Mouse (Mus musculus) CH12.LX (cell line): Measurements from ENCODE around the gene Grb2. TPM values are rescaled to one million over a fixed set of nuclear protein-coding genes. Genes with fewer than 3 reads are reported as not detected.

ENCODE experiments used
- DNase-seq: peaks from one replicate; pipeline ENCODE4 v3.0.0-alpha.2; 2013; ENCODE audit errors: extremely low read depth
- H3K27ac ChIP-seq: 2 replicates; pipeline ENCODE4 v1.5.1; 2012; ENCODE audit warnings: low read depth, mild to moderate bottlenecking, control low read depth, moderate library complexity; ENCODE audit not compliant: insufficient read depth
- H3K27me3 ChIP-seq: replicated peaks from 2 replicates; pipeline ENCODE3; 2012; ENCODE audit warnings: inconsistent platforms
- H3K36me3 ChIP-seq, 2 experiments: replicated peaks in 1 of 2; 2 replicates each; pipeline versions ENCODE3 to v1.6.1; 2012; ENCODE audit warnings: inconsistent platforms in 1 of 2, low read length in 1 of 2, mild to moderate bottlenecking in 1 of 2, mixed read lengths in 1 of 2, moderate library complexity in 1 of 2; ENCODE audit not compliant: control insufficient read depth in 1 of 2, insufficient read depth in 1 of 2
- H3K4me1 ChIP-seq, 2 experiments: 2 replicates each; pipeline ENCODE4 v1.6.1; 2012; ENCODE audit warnings: inconsistent platforms in 1 of 2, moderate library complexity in 1 of 2; ENCODE audit not compliant: insufficient read depth in 2 of 2, control insufficient read depth in 1 of 2
- H3K4me2 ChIP-seq: 2 replicates; pipeline ENCODE4 v1.6.1; 2012; ENCODE audit warnings: low read depth, mild to moderate bottlenecking, control low read depth; ENCODE audit not compliant: poor library complexity, insufficient read depth, severe bottlenecking
- H3K4me3 ChIP-seq, 3 experiments: fragments of 150-350 bp in 1 of 3; sonication (generic) in 1 of 3; replicated peaks in 1 of 3; 2 replicates each; pipeline versions ENCODE3 to v1.5.1; 2011 to 2012; ENCODE audit warnings: low read depth in 2 of 3, low read length in 2 of 3, mild to moderate bottlenecking in 2 of 3, moderate library complexity in 2 of 3, control low read depth in 1 of 3, improper control_type of control experiment in 1 of 3, inconsistent platforms in 1 of 3, mixed read lengths in 1 of 3; ENCODE audit not compliant: poor library complexity in 1 of 3
- H3K79me2 ChIP-seq: replicated peaks from 2 replicates; pipeline ENCODE4 v1.6.1; 2012; ENCODE audit warnings: mild to moderate bottlenecking, moderate library complexity; ENCODE audit not compliant: control insufficient read depth, poor library complexity, insufficient read depth, severe bottlenecking; ENCODE audit errors: extremely low read depth
- H3K9ac ChIP-seq: 2 replicates; pipeline ENCODE4 v1.6.1; 2012; ENCODE audit warnings: low read depth, mild to moderate bottlenecking, control low read depth, moderate library complexity; ENCODE audit not compliant: insufficient read depth
- H3K9me3 ChIP-seq: replicated peaks from 2 replicates; pipeline ENCODE3; 2012; ENCODE audit warnings: low read length, inconsistent platforms, mixed read lengths
- BHLHE40 ChIP-seq: IDR thresholded peaks from 2 replicates; pipeline ENCODE4 v1.6.1; 2011; ENCODE audit warnings: mild to moderate bottlenecking, low read depth, low read length, improper control_type of control experiment
- EP300 ChIP-seq: IDR thresholded peaks from 2 replicates; pipeline ENCODE4 v1.6.1; 2011; ENCODE audit warnings: low read length, improper control_type of control experiment
- ETS1 ChIP-seq: conservative IDR thresholded peaks from 2 replicates; pipeline ENCODE4 v1.6.1; 2012; ENCODE audit warnings: low read depth, mild to moderate bottlenecking, inconsistent platforms, low read length, improper control_type of control experiment, moderate library complexity
- JUN ChIP-seq: IDR thresholded peaks from 2 replicates; pipeline ENCODE4 v1.6.1; 2011; ENCODE audit warnings: low read depth, mild to moderate bottlenecking, low read length, improper control_type of control experiment, moderate library complexity; ENCODE audit not compliant: insufficient read depth
- MEF2A ChIP-seq: IDR thresholded peaks from 2 replicates; pipeline ENCODE4 v1.6.1; 2014; ENCODE audit warnings: low read depth, mild to moderate bottlenecking, inconsistent platforms, low read length, improper control_type of control experiment, borderline replicate concordance
- MYC ChIP-seq: IDR thresholded peaks from 2 replicates; pipeline ENCODE4 v1.6.1; 2011; ENCODE audit warnings: low read depth, mild to moderate bottlenecking, improper control_type of control experiment, low read length
- NELFE ChIP-seq: IDR thresholded peaks from 2 replicates; pipeline ENCODE4 v1.6.1; 2011; ENCODE audit warnings: low read depth, low read length, improper control_type of control experiment
- NRF1 ChIP-seq: IDR thresholded peaks from 2 replicates; pipeline ENCODE4 v1.6.1; 2014; ENCODE audit warnings: low read depth, mild to moderate bottlenecking, inconsistent platforms, low read length, improper control_type of control experiment, moderate library complexity
- PAX5 ChIP-seq: IDR thresholded peaks from 2 replicates; pipeline ENCODE4 v1.6.1; 2012; ENCODE audit warnings: low read length, inconsistent platforms, mixed read lengths
- POLR2A ChIP-seq: IDR thresholded peaks from 2 replicates; pipeline ENCODE4 v1.6.1; 2011; ENCODE audit warnings: low read depth, mild to moderate bottlenecking, improper control_type of control experiment, low read length
- RAD21 ChIP-seq: IDR thresholded peaks from 2 replicates; pipeline ENCODE4 v1.6.1; 2011; ENCODE audit warnings: low read depth, mild to moderate bottlenecking, low read length, improper control_type of control experiment, moderate library complexity
- SIN3A ChIP-seq: IDR thresholded peaks from 2 replicates; pipeline ENCODE4 v1.6.1; 2012; ENCODE audit warnings: low read length, improper control_type of control experiment, inconsistent platforms
- TBP ChIP-seq: conservative IDR thresholded peaks from 2 replicates; pipeline ENCODE4 v1.6.1; 2011; ENCODE audit warnings: low read depth, low read length, improper control_type of control experiment
- TCF12 ChIP-seq: IDR thresholded peaks from 2 replicates; pipeline ENCODE4 v1.6.1; 2014; ENCODE audit warnings: low read depth, mild to moderate bottlenecking, inconsistent platforms, low read length, improper control_type of control experiment
- UBTF ChIP-seq: IDR thresholded peaks from 2 replicates; pipeline ENCODE4 v1.6.1; 2012; ENCODE audit warnings: low read depth, mild to moderate bottlenecking, inconsistent platforms, low read length, improper control_type of control experiment, moderate library complexity
- USF2 ChIP-seq: conservative IDR thresholded peaks from 2 replicates; pipeline ENCODE4 v1.6.1; 2011; ENCODE audit warnings: low read depth, low read length, improper control_type of control experiment
- ZNF384 ChIP-seq: IDR thresholded peaks from 2 replicates; pipeline ENCODE4 v1.6.1; 2012; ENCODE audit warnings: low read depth, low read length, improper control_type of control experiment, inconsistent platforms
- dilution Hi-C: fragments of 300-500 bp; cut with MboI; formaldehyde crosslinking; loops from 2 replicates; pipeline ENCODE4 v1.14.3; 2020; ENCODE audit warnings: low sequenced_read_pairs; ENCODE audit not compliant: extremely low pct_unique_long_range_greater_than_20kb, extremely low pct_ligation_motif_present
- in situ Hi-C: fragments of 300-500 bp; cut with MboI; formaldehyde crosslinking; loops from 3 replicates; pipeline ENCODE4 v1.14.3; 2019; ENCODE audit warnings: low sequenced_read_pairs, low pct_ligation_motif_present, low pct_unique_long_range_greater_than_20kb, mixed read lengths
- polyA plus RNA-seq: library from polyadenylated mRNA; unstranded; fragments of >175 nt; gene quantifications from 2 replicates; pipeline ENCODE4 v1.2.1, GENCODE M21; 2012; ENCODE audit warnings: low read depth; ENCODE audit not compliant: insufficient read length
- total RNA-seq, 2 experiments: library from RNA; depleted of rRNA; stranded (reverse); fragments of 300-350 nt in 1 of 2; fragments of >200 nt in 1 of 2; gene quantifications; 2 replicates each; pipeline ENCODE4 v1.2.3; 2012 to 2014

Grb2 gene
- total and polyA plus RNA-seq, 3 experiments, result 63.6 to 241 (median 117) TPM

DNA sequence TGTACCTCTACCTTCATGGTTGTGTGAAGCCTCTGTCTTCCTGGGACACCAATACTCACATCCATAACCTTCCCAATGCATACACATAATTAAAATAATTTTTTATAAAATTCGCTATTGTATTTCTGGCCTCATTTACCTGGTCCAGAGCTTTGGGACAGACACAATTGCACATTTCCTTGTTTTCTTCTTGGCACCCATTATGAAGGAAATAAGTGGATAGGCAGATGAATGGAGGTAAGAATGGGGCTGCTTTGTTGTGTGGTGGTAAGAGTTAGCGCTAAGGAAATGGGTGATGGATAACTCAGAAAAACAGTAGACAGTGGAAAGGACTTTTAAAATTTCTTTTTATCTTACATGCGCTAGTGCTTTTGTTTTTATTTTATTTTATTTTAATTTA lies 5.0 kb upstream of the Grb2 start:
- TF ChIP-seq BHLHE40, result no peak
- TF ChIP-seq NELFE, result no peak
- no peak for TF ChIP-seq JUN
- TF ChIP-seq PAX5, result no peak
- no peak for TF ChIP-seq TBP
- no peak for TF ChIP-seq ZNF384
- TF ChIP-seq USF2, result no peak
- H3K4me1 ChIP-seq, result peaks cover 14 to 67% of the 10 kb centered on the region in 2 experiments
- no peaks in the 10 kb centered on the region for H3K36me3 ChIP-seq
- dilution Hi-C loops, result no loop called here
- peak overlapping the region; percentile 52 for H3K4me2 ChIP-seq
- no peaks in the 10 kb centered on the region; the same call in none of the 2 replicates for H3K79me2 ChIP-seq
- H3K9me3 ChIP-seq, result no peaks in the 10 kb centered on the region
- peak overlapping the region; percentile 42; the same call in 1 of the 2 replicates for H3K9ac ChIP-seq
- H3K27ac ChIP-seq, result peak overlapping the region; percentile 77
- in situ Hi-C loops, result loop anchor here (5.0 to 10.0 kb wide), 3 partner anchors 71 to 359 kb away; no protein-coding TSS in a partner anchor
- no peak for DNase-seq
- peak overlapping the region; percentile 12 to 54 (median 42) for H3K4me3 ChIP-seq
- H3K27me3 ChIP-seq, result no peaks in the 10 kb centered on the region

DNA sequence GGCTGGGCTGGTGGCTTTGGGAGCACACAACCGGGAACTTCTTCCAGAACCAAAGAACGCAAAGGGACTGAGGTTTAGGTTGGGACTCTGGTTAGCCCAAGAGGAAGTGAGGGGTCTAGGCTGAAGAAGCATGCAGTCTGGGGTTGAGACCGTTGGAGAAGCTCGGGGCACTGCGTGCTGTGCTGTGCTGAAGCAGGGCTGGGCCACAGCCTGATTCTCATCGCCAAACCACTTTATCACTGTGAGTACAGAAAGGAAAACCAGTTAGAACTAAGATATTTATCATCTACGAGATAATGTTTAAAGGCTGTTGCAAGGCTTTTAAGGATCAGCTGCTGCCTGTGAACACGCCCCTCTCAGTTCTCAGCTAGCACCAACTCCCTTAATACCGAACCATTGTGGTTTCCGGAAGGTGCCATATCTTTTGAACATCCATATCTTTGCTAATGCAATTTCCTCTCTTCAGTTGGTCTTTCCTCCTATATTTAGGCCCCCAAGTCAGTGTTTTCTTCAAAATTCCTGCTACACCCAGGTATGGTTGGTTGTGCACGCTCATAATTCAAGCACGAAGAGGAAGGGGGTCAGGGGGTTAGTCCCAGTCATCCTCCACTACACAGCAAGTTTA lies 4.4 kb upstream of the Grb2 start:
- H3K79me2 ChIP-seq, result peaks cover 6% of the 10 kb centered on the region
- peak overlapping the region; percentile 42 for H3K9ac ChIP-seq
- no peaks in the 10 kb centered on the region for H3K36me3 ChIP-seq
- H3K4me2 ChIP-seq, result peak overlapping the region; percentile 52
- H3K27me3 ChIP-seq, result no peaks in the 10 kb centered on the region
- no peak for DNase-seq
- H3K4me3 ChIP-seq, result peak overlapping the region; percentile 42 to 54 (median 53)
- no peaks in the 10 kb centered on the region for H3K9me3 ChIP-seq
- in situ Hi-C loops, result loop anchor here (5.0 to 10.0 kb wide), 3 partner anchors 70 to 358 kb away; no protein-coding TSS in a partner anchor
- H3K4me1 ChIP-seq, result peaks cover 14 to 61% of the 10 kb centered on the region in 2 experiments
- dilution Hi-C loops, result no loop called here
- TF ChIP-seq RAD21 (no peak), NRF1 (no peak), TCF12 (no peak; the same call in 1 of the 2 replicates), ETS1 (no peak), SIN3A (peak; percentile 69; the same call in 1 of the 2 replicates), EP300 (peak; percentile 3; the same call in 1 of the 2 replicates), MYC (no peak), UBTF (no peak), POLR2A (peak; percentile 12; the same call in 1 of the 2 replicates), MEF2A (no peak)
- peak overlapping the region; percentile 77 for H3K27ac ChIP-seq
